ENCODE assay signal across 22 mouse cellular contexts in the genomic region with DNA sequence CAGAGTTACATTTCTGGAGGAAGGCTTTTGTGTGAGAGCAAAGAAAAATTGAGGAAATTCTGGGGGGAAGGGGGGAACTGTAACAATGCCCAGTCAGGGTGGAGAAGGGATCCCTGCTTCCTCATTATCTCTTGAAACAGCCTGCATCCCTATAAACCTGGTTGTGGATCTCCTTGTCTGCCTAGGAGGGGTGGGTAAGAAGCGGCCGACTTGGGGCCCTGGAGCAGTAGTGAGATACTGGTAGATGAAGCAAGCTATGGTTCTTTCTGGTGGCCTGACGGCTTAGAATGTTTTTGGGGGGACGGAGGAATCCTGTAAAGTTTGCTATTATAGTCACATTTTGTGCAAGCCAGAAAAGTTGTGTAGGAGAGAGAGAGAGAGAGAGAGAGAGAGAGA. TPM values are rescaled to one million over a fixed set of nuclear protein-coding genes. Genes with fewer than 3 reads are reported as not detected.
A peak's percentile ranks its signal among the peaks of the same experiment; 100 is the strongest.
DNase-seq lines count a peak whose midpoint lies in the region; ATAC-seq and TF ChIP-seq lines count a peak whose summit lies in the region.
"Had no signal": no experiment of that assay in that cellular context is flagged by ENCODE, and none has a peak within 500 bp of the region (broad histone marks: within the 10 kb centered on the region; RNA-seq: fewer than 3 reads in every experiment).

No protein-coding gene starts in this region.

- peaks cover 7% of the 10 kb centered on the region; the same call in 1 of the 2 replicates for H3K27me3 ChIP-seq in kidney, embryonic 14.5 days (ENCODE audit: control insufficient read depth, insufficient read depth, low read length)
- H3K27me3 ChIP-seq in E14TG2a.4 (ENCODE audit: insufficient read depth, low read length): peaks cover 96% of the 10 kb centered on the region
- peaks cover 90% of the 10 kb centered on the region for H3K27me3 ChIP-seq in intestine, embryonic 15.5 days (replicated peaks)
- H3K27me3 ChIP-seq in limb, embryonic 14.5 days (ENCODE audit: control insufficient read depth, insufficient read depth, low read length): peaks cover 33% of the 10 kb centered on the region
- peaks cover 76% of the 10 kb centered on the region for H3K27me3 ChIP-seq in hindbrain, embryonic 16.5 days (replicated peaks; ENCODE audit: control insufficient read depth, insufficient read depth, low read length)

- no peak for TF ChIP-seq CTCF in E14TG2a.4 (conservative IDR thresholded peaks at IDR 0.05; ENCODE audit: low read length)

- ATAC-seq in kidney, embryonic 14.5 days (ENCODE audit: low FRiP score, low TSS enrichment): no peak
- ATAC-seq in intestine, embryonic 15.5 days: no peak
- no peak for ATAC-seq in limb, embryonic 14.5 days (ENCODE audit: low FRiP score, low read depth)
- no peak for ATAC-seq in hindbrain, embryonic 16.5 days
- ATAC-seq: forebrain, embryonic 14.5 days; hindbrain, postnatal 0 days had no signal

- peak overlapping the region; percentile 85 for H3K4me2 ChIP-seq in kidney, embryonic 14.5 days (replicated peaks; ENCODE audit: low read depth, low read length)
- H3K4me2 ChIP-seq in intestine, embryonic 15.5 days (replicated peaks): 0 out of 2 replicates have a peak overlapping the region, but pooled peaks have one; percentile 45
- H3K4me2 ChIP-seq in limb, embryonic 14.5 days (replicated peaks; ENCODE audit: low read depth, low read length, severe bottlenecking): peak overlapping the region; percentile 96
- H3K4me2 ChIP-seq in hindbrain, embryonic 16.5 days (ENCODE audit: low read length): no peak overlapping the region
- H3K4me2 ChIP-seq: stomach, embryonic 15.5 days had no signal

- H3K9me3 ChIP-seq in kidney, embryonic 14.5 days (ENCODE audit: control insufficient read depth, low read length): no peaks in the 10 kb centered on the region
- no peaks in the 10 kb centered on the region for H3K9me3 ChIP-seq in E14TG2a.4 (ENCODE audit: low read length)
- H3K9me3 ChIP-seq in intestine, embryonic 15.5 days: no peaks in the 10 kb centered on the region
- no peaks in the 10 kb centered on the region for H3K9me3 ChIP-seq in limb, embryonic 14.5 days (ENCODE audit: control insufficient read depth, low read length)
- peaks cover 3% of the 10 kb centered on the region; the same call in 1 of the 2 replicates for H3K9me3 ChIP-seq in hindbrain, embryonic 16.5 days (ENCODE audit: control insufficient read depth, low read length)
- H3K9me3 ChIP-seq: stomach, embryonic 15.5 days had no signal

- H3K27ac ChIP-seq in kidney, embryonic 14.5 days (ENCODE audit: low read depth, low read length): peak overlapping the region; percentile 96; the same call in 1 of the 2 replicates
- no peak overlapping the region for H3K27ac ChIP-seq in intestine, embryonic 15.5 days
- H3K27ac ChIP-seq in limb, embryonic 14.5 days (replicated peaks; ENCODE audit: low read depth, low read length): peak overlapping the region; percentile 69
- no peak overlapping the region for H3K27ac ChIP-seq in hindbrain, embryonic 16.5 days (ENCODE audit: low read depth, low read length)
- H3K27ac ChIP-seq: hindbrain, postnatal 0 days; stomach, embryonic 15.5 days had no signal

- no peak for TF ChIP-seq POLR2A in limb, embryonic 14.5 days (IDR thresholded peaks at IDR 0.05; ENCODE audit: borderline replicate concordance, extremely low read depth, insufficient read depth, insufficient read length)

- H3K36me3 ChIP-seq in kidney, embryonic 14.5 days (ENCODE audit: control insufficient read depth, insufficient read depth, low read length): peaks cover 8% of the 10 kb centered on the region; the same call in 1 of the 2 replicates
- H3K36me3 ChIP-seq in E14TG2a.4 (ENCODE audit: insufficient read depth, low read length): no peaks in the 10 kb centered on the region
- no peaks in the 10 kb centered on the region for H3K36me3 ChIP-seq in intestine, embryonic 15.5 days
- H3K36me3 ChIP-seq in limb, embryonic 14.5 days (ENCODE audit: control insufficient read depth, insufficient read depth, low read length): peaks cover 20% of the 10 kb centered on the region
- H3K36me3 ChIP-seq in hindbrain, embryonic 16.5 days (ENCODE audit: control insufficient read depth, insufficient read depth, low read length): no peaks in the 10 kb centered on the region
- H3K36me3 ChIP-seq: stomach, embryonic 15.5 days had no signal

- peak overlapping the region; percentile 90 for H3K9ac ChIP-seq in kidney, embryonic 14.5 days (ENCODE audit: low read depth, low read length)
- H3K9ac ChIP-seq in intestine, embryonic 15.5 days: no peak overlapping the region
- H3K9ac ChIP-seq in limb, embryonic 14.5 days (ENCODE audit: low read depth, low read length, severe bottlenecking): peak overlapping the region; percentile 91
- no peak overlapping the region for H3K9ac ChIP-seq in hindbrain, embryonic 16.5 days (ENCODE audit: low read depth, low read length)
- H3K9ac ChIP-seq: stomach, embryonic 15.5 days had no signal

- H3K4me3 ChIP-seq in kidney, embryonic 14.5 days (ENCODE audit: low read length): peak overlapping the region; percentile 85
- H3K4me3 ChIP-seq in E14TG2a.4 (replicated peaks; ENCODE audit: low read length): 0 out of 2 replicates have a peak overlapping the region, but pooled peaks have one; percentile 2
- H3K4me3 ChIP-seq in intestine, embryonic 15.5 days (replicated peaks): peak overlapping the region; percentile 31
- peak overlapping the region; percentile 74 for H3K4me3 ChIP-seq in limb, embryonic 14.5 days (replicated peaks; ENCODE audit: low read length)
- no peak overlapping the region for H3K4me3 ChIP-seq in hindbrain, embryonic 16.5 days (ENCODE audit: low read length)
- H3K4me3 ChIP-seq: stomach, embryonic 15.5 days had no signal

- WGBS in kidney, embryonic 14.5 days: 20% methylated on average over 4 of the region's 4 CpGs
- 19% methylated on average over 4 of the region's 4 CpGs for WGBS in intestine, embryonic 15.5 days
- 18% methylated on average over 4 of the region's 4 CpGs for WGBS in limb, embryonic 14.5 days
- 7% methylated on average over 4 of the region's 4 CpGs for WGBS in hindbrain, embryonic 16.5 days

- no peak for DNase-seq in kidney, postnatal 14 days
- no peak for DNase-seq in limb, embryonic 14.5 days (ENCODE audit: low spot score)
- no peak for DNase-seq in thymus, postnatal 36 days
- DNase-seq in gastrocnemius, postnatal 25 days: no peak
- DNase-seq: cerebellum, adult 2 months; gastrocnemius, postnatal 36 days; layer of hippocampus, adult 9-11 months; lung, adult 18-20 months had no signal

- peaks cover 24% of the 10 kb centered on the region; the same call in 1 of the 2 replicates for H3K4me1 ChIP-seq in kidney, embryonic 14.5 days (ENCODE audit: control insufficient read depth, insufficient read depth, low read length)
- peaks cover 45% of the 10 kb centered on the region for H3K4me1 ChIP-seq in E14TG2a.4 (replicated peaks; ENCODE audit: low read depth, low read length)
- peaks cover 20% of the 10 kb centered on the region for H3K4me1 ChIP-seq in intestine, embryonic 15.5 days (replicated peaks)
- peaks cover 41% of the 10 kb centered on the region for H3K4me1 ChIP-seq in limb, embryonic 14.5 days (ENCODE audit: control insufficient read depth, insufficient read depth, low read length)
- H3K4me1 ChIP-seq in hindbrain, embryonic 16.5 days (ENCODE audit: control insufficient read depth, insufficient read depth, low read depth, low read length): peaks cover 10% of the 10 kb centered on the region; the same call in 1 of the 2 replicates

RNA-seq across cellular contexts. Expression of gene Hoxd10, which starts 1.7 kb away (rescaled TPM):
- polyA plus RNA-seq in kidney, embryonic 14.5 days (2014; fragmentation: Nextera tagmentation; extraction: Ambion mirVana): 45.1 and 45.9 TPM in 2 replicates
- 4.8 and 7.9 TPM in 2 replicates for polyA plus RNA-seq in intestine, embryonic 15.5 days (2015; fragmentation: Nextera tagmentation; extraction: Ambion mirVana)
- polyA plus RNA-seq in limb, embryonic 14.5 days (2012; rRNA removed): 37.9 and 39.4 TPM in 2 replicates
- 18.3 and 26.1 TPM in 2 replicates for polyA plus RNA-seq in limb, embryonic 14.5 days (2014; fragmentation: Nextera tagmentation; extraction: Ambion mirVana)
- polyA plus RNA-seq in hindbrain, embryonic 16.5 days (2015; fragmentation: Nextera tagmentation; extraction: Ambion mirVana): not detected in 2 replicates
- 1 to 10 TPM; 1.5 to 4.5 TPM for total RNA-seq in gastrocnemius, postnatal 25 days (2021)
- total RNA-seq: hematopoietic stem cell, adult 5-6 weeks; hindbrain, postnatal 0 days; left cerebral cortex, adult 8-10 months; liver, adult 2 months; megakaryocyte-erythroid progenitor cell, adult 5-6 weeks had no signal
- polyA plus RNA-seq: cerebellum, adult 2 months; forebrain, embryonic 14.5 days; heart, embryonic 16.5 days; hindbrain, postnatal 0 days; liver, adult 2 months; midbrain, postnatal 0 days had no signal

RNA-seq across cellular contexts. Expression of gene Hoxd9, which starts 4.1 kb away (rescaled TPM):
- polyA plus RNA-seq in kidney, embryonic 14.5 days (2014; fragmentation: Nextera tagmentation; extraction: Ambion mirVana): 36.2 and 47.9 TPM in 2 replicates
- 4.4 and 5.9 TPM in 2 replicates for polyA plus RNA-seq in intestine, embryonic 15.5 days (2015; fragmentation: Nextera tagmentation; extraction: Ambion mirVana)
- 19.6 and 25.7 TPM in 2 replicates for polyA plus RNA-seq in limb, embryonic 14.5 days (2012; rRNA removed)
- 7.6 and 8.7 TPM in 2 replicates for polyA plus RNA-seq in limb, embryonic 14.5 days (2014; fragmentation: Nextera tagmentation; extraction: Ambion mirVana)
- 0.07 TPM in 1 of 2 replicates, not detected in the other for polyA plus RNA-seq in hindbrain, embryonic 16.5 days (2015; fragmentation: Nextera tagmentation; extraction: Ambion mirVana)
- total RNA-seq in gastrocnemius, postnatal 25 days (2021): 10 to 100 TPM in 1 of 2 experiments, 1 to 10 TPM in 1; 5.7 to 14.7 TPM
- total RNA-seq: hematopoietic stem cell, adult 5-6 weeks; hindbrain, postnatal 0 days; left cerebral cortex, adult 8-10 months; liver, adult 2 months; megakaryocyte-erythroid progenitor cell, adult 5-6 weeks; midbrain, postnatal 0 days had no signal
- polyA plus RNA-seq: cerebellum, adult 2 months; forebrain, embryonic 14.5 days; hindbrain, postnatal 0 days; liver, adult 2 months; midbrain, postnatal 0 days had no signal

RNA-seq across cellular contexts. Expression of gene Hoxd8, which starts 11.0 kb away (rescaled TPM):
- 45.0 and 45.2 TPM in 2 replicates for polyA plus RNA-seq in kidney, embryonic 14.5 days (2014; fragmentation: Nextera tagmentation; extraction: Ambion mirVana)
- 4.2 and 5.1 TPM in 2 replicates for polyA plus RNA-seq in intestine, embryonic 15.5 days (2015; fragmentation: Nextera tagmentation; extraction: Ambion mirVana)
- polyA plus RNA-seq in limb, embryonic 14.5 days (2012; rRNA removed): 12.7 and 13.1 TPM in 2 replicates
- 11.4 and 12.8 TPM in 2 replicates for polyA plus RNA-seq in limb, embryonic 14.5 days (2014; fragmentation: Nextera tagmentation; extraction: Ambion mirVana)
- polyA plus RNA-seq in hindbrain, embryonic 16.5 days (2015; fragmentation: Nextera tagmentation; extraction: Ambion mirVana): 0.66 and 1.1 TPM in 2 replicates
- 10 to 100 TPM; 11.7 to 30.6 TPM for total RNA-seq in gastrocnemius, postnatal 25 days (2021)
- total RNA-seq: hematopoietic stem cell, adult 5-6 weeks; left cerebral cortex, adult 8-10 months; liver, adult 2 months; megakaryocyte-erythroid progenitor cell, adult 5-6 weeks had no signal
- polyA plus RNA-seq: cerebellum, adult 2 months; hindbrain, postnatal 0 days; midbrain, postnatal 0 days had no signal

RNA-seq across cellular contexts. Expression of gene Hoxd11, which starts 14.1 kb away (rescaled TPM):
- 54.5 and 56.2 TPM in 2 replicates for polyA plus RNA-seq in kidney, embryonic 14.5 days (2014; fragmentation: Nextera tagmentation; extraction: Ambion mirVana)
- 1.2 and 2.3 TPM in 2 replicates for polyA plus RNA-seq in intestine, embryonic 15.5 days (2015; fragmentation: Nextera tagmentation; extraction: Ambion mirVana)
- polyA plus RNA-seq in limb, embryonic 14.5 days (2012; rRNA removed): 40.0 and 60.8 TPM in 2 replicates
- polyA plus RNA-seq in limb, embryonic 14.5 days (2014; fragmentation: Nextera tagmentation; extraction: Ambion mirVana): 21.4 and 30.0 TPM in 2 replicates
- polyA plus RNA-seq in hindbrain, embryonic 16.5 days (2015; fragmentation: Nextera tagmentation; extraction: Ambion mirVana): not detected in 2 replicates
- total RNA-seq in gastrocnemius, postnatal 25 days (2021): under 1 TPM in 1 of 2 experiments, not detected in 1; 0.26 TPM
- total RNA-seq: gastrocnemius, postnatal 36 days; hematopoietic stem cell, adult 5-6 weeks; hindbrain, postnatal 0 days; left cerebral cortex, adult 8-10 months; liver, adult 2 months; megakaryocyte-erythroid progenitor cell, adult 5-6 weeks; midbrain, postnatal 0 days had no signal
- polyA plus RNA-seq: cerebellum, adult 2 months; forebrain, embryonic 14.5 days; heart, embryonic 16.5 days; hindbrain, postnatal 0 days; liver, adult 2 months; midbrain, postnatal 0 days; thymus, postnatal 0 days had no signal

RNA-seq across cellular contexts. Expression of gene Hoxd3, which starts 18.3 kb away (rescaled TPM):
- 12.3 and 12.6 TPM in 2 replicates for polyA plus RNA-seq in kidney, embryonic 14.5 days (2014; fragmentation: Nextera tagmentation; extraction: Ambion mirVana)
- 18.8 and 19.2 TPM in 2 replicates for polyA plus RNA-seq in intestine, embryonic 15.5 days (2015; fragmentation: Nextera tagmentation; extraction: Ambion mirVana)
- polyA plus RNA-seq in limb, embryonic 14.5 days (2012; rRNA removed): 2.3 and 2.8 TPM in 2 replicates
- 0.59 and 0.95 TPM in 2 replicates for polyA plus RNA-seq in limb, embryonic 14.5 days (2014; fragmentation: Nextera tagmentation; extraction: Ambion mirVana)
- polyA plus RNA-seq in hindbrain, embryonic 16.5 days (2015; fragmentation: Nextera tagmentation; extraction: Ambion mirVana): 43.8 and 48.0 TPM in 2 replicates
- not detected for total RNA-seq in gastrocnemius, postnatal 25 days (2021)
- total RNA-seq: hematopoietic stem cell, adult 5-6 weeks; left cerebral cortex, adult 8-10 months; liver, adult 2 months; megakaryocyte-erythroid progenitor cell, adult 5-6 weeks had no signal
- polyA plus RNA-seq: forebrain, embryonic 14.5 days; liver, adult 2 months; midbrain, postnatal 0 days had no signal

Comparison
In these comparisons a context has a peak if more than half of its experiments do, and no peak if none do; other contexts are left out.
1. H3K27ac ChIP-seq: peak in kidney, embryonic 14.5 days (single experiment) and limb, embryonic 14.5 days (single experiment); none in intestine, embryonic 15.5 days (single experiment) and hindbrain, embryonic 16.5 days (single experiment).
2. H3K9ac ChIP-seq: peak in kidney, embryonic 14.5 days (single experiment) and limb, embryonic 14.5 days (single experiment); none in intestine, embryonic 15.5 days (single experiment) and hindbrain, embryonic 16.5 days (single experiment).